8 mouse cellular contexts compared by ENCODE assay signal in genomic region chr19:57997961-57998360, GRCm38 (mm10).
DNase-seq lines count a peak whose midpoint lies in the region; ATAC-seq and TF ChIP-seq lines count a peak whose summit lies in the region.
"Had no signal": no experiment of that assay in that cellular context is flagged by ENCODE, and none has a peak within 500 bp of the region (broad histone marks: within the 10 kb centered on the region; RNA-seq: fewer than 3 reads in every experiment).

No protein-coding gene starts in this region.

- no peak for TF ChIP-seq POLR2A in ES-Bruce4 (IDR thresholded peaks at IDR 0.05; ENCODE audit: insufficient read depth, low read length)

- no peak overlapping the region for H3K9ac ChIP-seq in kidney, embryonic 16.5 days (replicated peaks; ENCODE audit: low read length)
- H3K9ac ChIP-seq in ES-Bruce4 (ENCODE audit: low read depth, poor library complexity, severe bottlenecking) = no peak overlapping the region

- DNase-seq in kidney, adult 18-20 months = peak; percentile 42
- DNase-seq in A20 (ENCODE audit: low read depth, low spot score) = peak; percentile 30
- DNase-seq in embryo, embryonic 11 days = peak; percentile 79
- no peak for DNase-seq in ovary, postnatal 36 days (ENCODE audit: low spot score)

- no peak overlapping the region for H3K4me3 ChIP-seq in kidney, embryonic 16.5 days (ENCODE audit: low read length)
- H3K4me3 ChIP-seq in ES-Bruce4 (ENCODE audit: low read depth, low read length) = no peak overlapping the region

- TF ChIP-seq CTCF in ES-Bruce4 (IDR thresholded peaks at IDR 0.05; ENCODE audit: low read depth, low read length) = peak; percentile 69

- no peak overlapping the region for H3K27ac ChIP-seq in kidney, embryonic 16.5 days (ENCODE audit: low read length)
- H3K27ac ChIP-seq in ES-Bruce4 (ENCODE audit: insufficient read depth, low read length) = no peak overlapping the region
- H3K27ac ChIP-seq: macrophage had no signal

- no peak overlapping the region for H3K4me2 ChIP-seq in kidney, embryonic 16.5 days (replicated peaks; ENCODE audit: low read depth, low read length)

- H3K9me3 ChIP-seq in kidney, embryonic 16.5 days (ENCODE audit: low read length) = peaks cover 6% of the 10 kb centered on the region; the same call in 1 of the 2 replicates
- no peaks in the 10 kb centered on the region for H3K9me3 ChIP-seq in ES-Bruce4 (replicated peaks; ENCODE audit: control insufficient read depth, insufficient read depth, low read length, poor library complexity, severe bottlenecking)

- no peak for ATAC-seq in kidney, embryonic 16.5 days (ENCODE audit: low FRiP score, low TSS enrichment)
- 0 out of 2 replicates have a peak, but pooled peaks have one; percentile 30 for ATAC-seq in megakaryocyte progenitor cell, adult 5-6 weeks (replicated peaks; ENCODE audit: poor library complexity)

- no peaks in the 10 kb centered on the region for H3K4me1 ChIP-seq in kidney, embryonic 16.5 days (ENCODE audit: insufficient read depth, low read length)
- no peaks in the 10 kb centered on the region for H3K4me1 ChIP-seq in ES-Bruce4 (ENCODE audit: control insufficient read depth, insufficient read depth, low read length)

- 51% methylated on average over 4 of the region's 4 CpGs for WGBS in kidney, embryonic 16.5 days

- H3K36me3 ChIP-seq in kidney, embryonic 16.5 days (ENCODE audit: insufficient read depth, low read length) = no peaks in the 10 kb centered on the region
- H3K36me3 ChIP-seq in ES-Bruce4 (ENCODE audit: control insufficient read depth, insufficient read depth, low read length, poor library complexity, severe bottlenecking) = no peaks in the 10 kb centered on the region

- no peaks in the 10 kb centered on the region for H3K27me3 ChIP-seq in kidney, embryonic 16.5 days (ENCODE audit: insufficient read depth, low read length)
- no peaks in the 10 kb centered on the region for H3K27me3 ChIP-seq in ES-Bruce4 (ENCODE audit: control insufficient read depth, insufficient read depth, low read length, poor library complexity, severe bottlenecking)

- no peak for TF ChIP-seq EP300 in ES-Bruce4 (IDR thresholded peaks at IDR 0.05; ENCODE audit: insufficient read depth, low read depth, low read length)
